Mouse (Mus musculus): Measurements from ENCODE around the gene Palm3. TPM values are rescaled to one million over a fixed set of nuclear protein-coding genes. Genes with fewer than 3 reads are reported as not detected.

Gene Palm3
- total RNA-seq, 2 experiments from 2014 or later = 1.1 to 2.2 TPM

DNA sequence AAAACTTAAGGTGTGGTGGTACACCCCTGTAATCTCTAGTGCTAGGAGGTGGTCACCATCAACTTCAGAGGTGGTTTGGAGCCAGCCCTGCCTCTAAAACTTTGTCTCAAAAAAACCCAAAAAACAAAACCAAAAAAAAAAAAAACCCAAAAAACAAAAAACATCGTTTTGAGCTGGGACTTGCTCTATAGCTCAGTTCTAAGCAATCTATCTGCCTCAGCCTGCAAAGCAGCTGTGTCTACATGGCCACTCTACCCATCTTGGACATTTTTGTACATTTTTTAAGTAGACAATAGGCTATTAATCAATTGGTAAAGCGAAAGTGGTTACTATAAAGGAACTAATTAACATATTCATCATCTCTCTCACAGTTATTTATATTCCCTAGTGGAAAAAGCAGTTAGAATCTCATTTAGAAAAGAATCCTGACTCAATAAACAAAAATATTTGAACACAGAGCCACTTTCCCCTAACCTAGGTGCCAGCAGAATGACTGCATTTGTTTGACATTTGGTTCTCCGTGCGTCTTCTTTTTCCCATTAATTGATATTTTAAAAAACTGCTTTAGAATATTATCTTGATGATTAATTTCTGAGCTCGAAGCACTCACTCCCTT is 44.3 kb downstream of the Palm3 start:
- no peak for DNase-seq (ENCODE audit: low spot score in 2 of 2)

DNA sequence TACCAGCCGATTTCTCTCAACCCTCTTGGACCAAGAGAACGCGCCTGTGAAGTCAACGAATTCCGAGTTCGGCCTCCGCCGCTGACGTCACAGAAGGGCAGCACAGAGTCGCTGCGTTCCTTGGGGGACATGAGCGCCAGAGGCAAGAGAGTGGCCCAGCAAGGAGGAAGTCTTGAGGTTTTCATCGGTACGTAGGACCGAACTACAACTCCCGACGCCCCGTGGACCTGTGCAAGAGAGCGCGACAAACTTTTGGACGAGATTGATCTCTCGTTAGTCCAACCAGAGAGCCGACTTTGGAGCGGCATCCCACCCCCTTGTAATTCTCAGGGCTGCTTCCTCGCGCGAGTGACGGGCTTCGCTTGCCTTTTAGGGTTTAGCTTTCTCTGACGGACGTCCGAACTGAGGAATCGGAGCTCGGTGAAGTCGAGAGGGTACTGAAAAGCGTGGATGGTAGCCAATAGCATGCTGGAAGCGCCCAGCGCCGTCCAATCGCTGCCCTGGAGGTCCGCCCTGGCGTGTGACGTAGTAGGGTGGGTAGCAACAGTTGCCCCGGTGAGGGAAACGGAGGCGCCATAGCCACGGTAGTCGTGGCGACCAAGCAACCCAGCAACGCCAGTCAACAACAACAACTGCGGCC is 45.1 kb downstream of the Palm3 start, which contains the start of gene Rfx1:
Gene Rfx1, plus strand, starts transcription at position 544 of the 640 bp plus-strand sequence.
- peak; percentile 98 to 99 for DNase-seq (ENCODE audit: low spot score in 2 of 2)

DNA sequence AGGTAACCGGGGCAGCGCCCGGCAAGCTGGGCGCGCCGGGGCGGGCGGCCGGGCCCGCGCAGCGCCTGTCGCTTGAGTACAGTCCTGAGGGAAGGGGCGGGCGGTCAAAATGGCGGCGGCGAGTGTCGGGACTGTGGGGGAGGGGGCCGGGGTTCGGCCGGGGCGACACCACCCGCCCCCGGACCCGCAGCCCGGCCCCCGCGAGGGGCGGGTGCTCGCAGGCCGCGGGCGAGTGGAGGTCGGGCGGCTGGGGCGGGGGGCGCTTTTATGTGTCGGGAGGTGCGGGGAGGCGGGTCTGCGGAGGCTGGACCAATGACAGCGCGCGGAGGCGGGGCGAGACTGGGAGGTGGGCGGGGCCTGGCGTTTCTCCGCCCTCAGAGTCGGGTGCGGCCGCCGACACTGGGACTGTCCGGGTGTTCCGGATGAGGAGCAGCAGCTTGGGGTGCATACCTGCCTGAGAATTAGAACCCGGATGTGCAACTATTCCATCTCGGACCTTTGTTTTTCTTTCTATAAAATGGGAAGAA is 45.8 kb downstream of the Palm3 start:
- DNase-seq (ENCODE audit: low spot score in 2 of 2) = peak; percentile 96 to 98

DNA sequence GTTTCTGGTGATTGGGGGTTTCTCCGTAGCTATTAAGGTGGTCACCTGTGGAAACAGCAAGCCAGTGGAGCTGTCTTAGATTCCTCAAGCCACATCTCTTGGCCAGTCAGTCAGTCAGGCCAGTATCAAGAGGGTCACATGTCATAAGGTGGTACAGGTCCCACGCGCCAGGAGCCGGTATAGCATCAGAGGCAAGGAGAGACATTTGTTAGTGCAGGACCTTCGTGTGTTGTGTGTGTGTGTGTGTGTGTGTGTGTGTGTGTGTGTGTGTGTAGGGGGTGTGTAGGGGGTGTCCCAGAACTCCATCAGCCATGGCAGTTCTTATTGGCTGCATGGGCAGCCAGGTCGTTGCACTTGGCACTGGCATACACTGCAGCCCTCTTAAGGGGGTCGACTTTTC is 46.6 kb downstream of the Palm3 start:
- DNase-seq (ENCODE audit: low spot score in 2 of 2) = no peak

DNA sequence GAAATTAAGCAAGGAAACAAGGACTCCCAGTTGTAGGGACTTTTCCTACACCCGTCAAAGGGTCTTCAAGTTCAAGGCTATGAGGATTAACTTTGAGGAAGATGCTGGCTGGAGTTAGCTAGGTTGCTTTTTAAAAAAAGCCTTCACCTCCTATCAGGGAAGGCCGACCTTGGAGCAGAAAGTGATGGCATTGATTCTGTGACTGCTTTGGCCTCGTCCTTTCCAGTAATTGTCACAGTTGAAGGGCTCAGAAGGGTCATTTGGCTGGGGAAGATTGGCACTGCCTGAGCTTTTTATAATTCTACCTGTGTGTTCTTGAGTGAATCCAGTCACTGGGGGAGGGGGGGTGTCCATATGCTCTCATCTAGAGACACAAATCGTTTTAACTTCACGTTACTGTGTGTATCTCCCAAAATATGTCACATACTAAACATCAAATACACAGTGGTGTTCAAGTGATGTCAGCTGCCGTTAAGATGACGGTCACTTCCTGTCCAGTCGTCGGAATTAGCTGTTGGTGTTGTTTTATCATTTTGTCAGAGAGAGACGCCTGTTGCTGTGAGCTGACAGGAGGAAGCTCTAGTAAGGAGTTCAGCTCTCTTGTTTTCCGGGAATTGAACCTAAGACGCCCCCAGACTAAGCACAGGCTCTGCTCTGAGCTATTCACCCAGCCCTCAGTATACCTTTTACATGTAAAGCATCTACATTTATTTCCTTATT is 47.2 kb downstream of the Palm3 start:
- DNase-seq (ENCODE audit: low spot score in 2 of 2) = no peak

DNA sequence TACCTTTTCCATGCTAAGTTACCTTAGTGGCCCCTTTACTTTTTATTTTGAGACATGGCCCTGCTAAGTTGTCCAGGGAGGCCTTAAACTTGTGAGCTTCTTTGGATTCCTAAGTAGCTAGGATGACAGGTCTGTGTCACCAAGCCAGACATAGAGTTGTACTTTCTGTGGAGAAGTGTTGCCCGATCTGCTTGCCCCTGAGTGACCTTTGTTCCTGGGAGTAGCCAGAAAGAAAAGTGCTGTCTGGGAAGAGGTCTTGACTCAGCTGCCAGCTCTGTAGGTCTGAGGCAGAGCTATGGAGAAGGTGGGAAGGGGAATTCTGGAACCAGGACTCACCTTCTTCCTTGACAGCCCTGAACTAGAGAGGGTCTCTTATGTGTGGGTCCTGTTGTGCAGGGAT is 47.9 kb downstream of the Palm3 start:
- no peak for DNase-seq (ENCODE audit: low spot score in 2 of 2)

DNA sequence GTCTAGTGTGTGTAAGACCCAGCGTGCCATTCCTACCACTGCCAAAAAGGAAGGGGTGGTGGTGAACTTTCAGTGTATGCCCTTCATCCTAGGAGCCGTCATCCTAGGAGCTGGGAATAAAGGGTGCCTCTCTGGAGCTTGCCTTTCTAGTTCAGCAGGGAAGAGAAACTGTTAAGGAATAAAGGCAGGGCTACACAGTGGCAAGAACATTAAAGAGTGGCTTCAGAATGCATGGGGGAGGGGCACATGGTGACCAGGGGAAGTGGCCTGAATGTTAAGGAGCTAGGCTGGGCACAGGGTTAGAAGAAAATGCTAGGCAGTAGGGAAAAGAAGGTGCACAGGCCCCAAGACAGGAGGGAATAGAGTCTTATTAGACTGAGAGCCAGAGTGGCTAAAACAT is 48.5 kb downstream of the Palm3 start:
- no peak for DNase-seq (ENCODE audit: low spot score in 2 of 2)

DNA sequence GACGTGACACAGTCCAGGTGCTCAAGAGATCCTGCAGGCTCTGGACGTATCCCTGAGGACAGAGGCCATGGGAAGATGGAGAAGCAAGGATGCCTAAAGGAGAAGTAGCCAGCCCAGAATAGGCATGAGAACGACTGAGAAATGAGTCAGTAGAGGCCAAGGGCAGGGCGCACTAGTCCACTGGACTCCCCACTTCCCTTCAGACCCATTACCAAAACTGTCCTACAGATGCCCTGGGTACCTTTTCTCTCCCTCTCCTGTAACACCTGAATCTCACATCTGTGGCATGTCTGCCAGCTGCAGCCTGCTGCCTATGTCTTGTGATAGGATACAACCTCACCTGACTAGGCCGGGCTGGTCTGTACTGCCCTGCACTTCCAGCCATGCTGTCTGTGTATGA is 49.0 kb downstream of the Palm3 start:
- no peak for DNase-seq (ENCODE audit: low spot score in 2 of 2)

DNA sequence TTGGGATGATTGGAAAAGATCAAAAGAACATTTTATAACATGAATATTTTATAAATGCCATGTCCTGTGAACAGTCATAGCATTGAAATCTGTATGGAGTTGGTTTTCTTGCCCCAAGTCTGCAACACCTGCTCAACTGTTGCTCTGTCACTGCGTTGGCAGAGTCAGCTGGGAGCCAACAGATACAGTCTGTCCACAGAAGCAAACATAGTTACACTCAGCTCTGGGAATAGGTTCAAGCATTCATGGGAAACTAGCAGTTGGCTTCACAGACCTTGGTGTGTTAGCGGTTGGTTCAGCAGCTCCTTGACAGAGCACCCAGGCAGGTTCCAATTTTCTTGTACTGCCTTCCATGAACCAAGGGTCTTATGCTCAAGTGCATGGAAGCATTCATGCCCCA is 49.4 kb downstream of the Palm3 start:
- no peak for DNase-seq (ENCODE audit: low spot score in 2 of 2)

DNA sequence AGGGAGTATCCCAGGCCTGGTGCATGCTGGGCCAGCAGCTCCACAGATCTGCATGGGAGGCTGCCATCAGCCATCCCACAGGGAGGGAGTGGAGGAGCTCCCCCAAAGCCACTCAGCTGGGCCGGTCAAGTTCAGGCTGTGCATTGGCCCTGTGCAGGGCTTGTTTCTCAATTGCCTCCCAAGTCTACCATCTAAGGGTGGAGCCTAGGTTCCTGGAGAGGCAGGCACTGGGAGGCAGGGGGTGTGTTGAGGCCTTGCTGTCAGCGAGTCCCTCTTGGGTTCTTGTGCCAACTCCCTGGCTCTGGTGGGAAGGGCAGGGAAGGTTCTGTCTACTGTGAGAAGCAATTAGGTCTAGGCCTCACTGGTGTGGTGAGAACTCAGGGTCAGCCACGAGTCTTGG is 50.6 kb downstream of the Palm3 start:
- DNase-seq (ENCODE audit: low spot score in 2 of 2) = no peak

DNA sequence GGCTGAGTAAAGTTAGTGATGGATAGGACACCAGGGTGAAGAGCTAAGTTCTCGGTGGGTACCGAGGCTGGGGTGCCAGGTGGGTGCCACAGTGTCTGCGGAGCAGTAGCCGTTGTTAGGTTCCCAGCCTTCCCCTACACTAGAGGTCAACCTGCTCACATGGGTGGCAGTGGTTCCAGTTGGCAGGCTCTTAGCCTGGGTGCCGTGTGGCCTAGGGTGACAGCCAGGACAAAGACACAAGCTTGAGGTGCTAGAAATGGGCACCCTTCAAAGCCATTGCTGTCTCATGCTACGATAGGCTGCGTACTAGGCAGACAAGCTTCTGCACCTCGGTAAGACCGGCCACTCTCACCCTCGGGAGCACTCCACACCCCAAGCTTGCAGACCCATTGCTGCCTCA is 51.0 kb downstream of the Palm3 start:
- DNase-seq (ENCODE audit: low spot score in 2 of 2) = no peak

DNA sequence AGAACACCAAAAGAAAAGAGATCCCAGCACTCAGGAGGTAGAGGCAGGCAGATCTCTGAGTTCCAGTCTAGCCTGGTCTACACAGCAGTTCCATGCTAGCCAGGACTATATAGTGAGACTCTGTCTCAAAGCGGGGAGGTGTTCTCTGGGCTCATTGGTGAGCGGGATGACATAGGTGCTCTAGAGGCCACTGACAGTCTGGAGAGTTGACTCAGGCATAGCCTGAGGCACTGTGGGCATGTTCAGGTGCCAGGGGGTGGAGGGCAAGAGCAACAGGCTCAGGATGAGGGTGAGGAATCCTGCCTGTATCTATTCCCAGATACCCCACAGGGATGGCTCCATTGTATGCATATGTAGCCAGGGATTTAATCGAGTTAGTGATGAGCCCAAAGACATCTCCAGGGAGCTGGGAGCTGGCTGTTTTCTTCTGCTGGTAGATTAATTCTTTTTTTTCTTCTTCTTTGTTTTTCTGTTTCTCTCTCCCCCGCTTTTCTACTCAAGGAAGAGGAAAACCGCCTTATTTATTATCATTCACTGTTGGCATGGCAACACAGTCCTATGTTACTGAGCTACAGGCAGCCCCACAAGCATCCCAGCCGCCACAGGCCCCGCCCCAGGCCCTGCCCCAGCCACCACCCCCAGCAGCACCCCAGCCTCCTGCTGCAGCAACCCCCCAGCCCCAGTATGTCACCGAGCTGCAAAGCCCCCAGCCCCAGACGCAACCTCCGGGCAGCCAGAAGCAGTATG is 52.1 kb downstream of the Palm3 start:
- no peak for DNase-seq (ENCODE audit: low spot score in 2 of 2)

DNA sequence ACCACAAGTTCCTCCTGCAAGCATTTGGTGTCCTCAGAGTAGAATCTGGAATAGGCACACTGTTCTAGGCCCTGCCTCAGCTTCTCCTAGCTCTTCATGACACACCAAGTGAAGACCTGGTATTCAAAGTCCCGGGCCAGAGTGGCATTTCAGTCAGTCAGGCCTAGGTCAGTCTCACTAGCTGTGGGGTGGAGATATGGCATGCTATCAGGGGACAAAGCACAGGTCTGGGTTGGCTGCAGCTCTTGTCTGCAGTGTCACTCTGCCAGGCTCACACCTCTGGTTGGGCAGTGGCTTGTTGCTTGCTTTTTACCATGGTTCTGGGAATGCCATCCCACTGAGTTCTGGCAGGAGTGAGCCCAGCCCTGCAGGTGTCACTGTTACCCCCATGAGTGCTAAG is 55.1 kb downstream of the Palm3 start:
- DNase-seq (ENCODE audit: low spot score in 2 of 2) = no peak

DNA sequence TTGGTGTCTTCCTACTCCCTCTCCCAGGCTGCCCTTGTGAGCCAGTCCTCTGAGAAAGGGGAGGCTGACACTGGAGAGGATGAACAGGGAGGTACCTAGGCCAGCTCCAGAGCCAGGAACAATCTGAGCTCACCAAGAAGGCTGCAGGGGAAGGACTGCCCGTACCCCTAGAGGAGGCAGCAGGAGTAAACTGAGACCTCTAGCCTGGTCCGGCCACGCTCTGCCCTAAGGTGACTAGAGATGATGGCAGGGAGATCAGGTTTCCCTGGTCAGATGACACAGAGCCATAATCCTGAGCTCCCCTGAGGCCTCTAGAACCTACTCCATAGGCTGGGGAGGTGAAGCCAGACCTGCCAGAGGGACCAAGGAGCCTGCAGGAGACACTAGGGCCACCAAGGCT is 55.6 kb downstream of the Palm3 start:
- no peak for DNase-seq (ENCODE audit: low spot score in 2 of 2)

DNA sequence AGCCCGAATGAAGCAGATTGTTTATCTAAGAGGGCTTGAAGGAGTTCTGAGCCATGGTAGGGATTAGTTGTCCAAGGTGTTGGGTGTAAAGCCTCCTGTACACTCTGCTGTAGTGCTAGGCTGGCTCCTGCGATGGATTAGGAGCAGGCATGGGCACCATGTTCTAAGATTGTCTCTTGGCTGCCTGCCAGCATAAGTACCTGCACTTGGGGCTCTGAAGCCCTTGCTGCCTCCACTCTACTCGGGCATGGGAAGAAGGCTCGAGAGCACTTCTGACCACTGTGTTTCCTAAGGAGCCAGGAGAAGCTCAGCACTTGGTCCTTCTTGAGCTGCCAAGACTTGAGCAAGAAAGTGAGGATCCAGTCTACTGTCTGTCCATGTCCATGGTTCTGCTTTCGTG is 57.9 kb downstream of the Palm3 start:
- DNase-seq (ENCODE audit: low spot score in 2 of 2) = no peak

Small RNA genes lying within 50 kb of the gene (microRNA-seq; reads per million reads assigned to microRNA genes)
- gene Mir1199 (0.63 reads per million), gene Mir8111 (not detected)

Other genes with a start within 250 kb of the Palm3 start
- 10 to 100 TPM; 33.6 to 37.6 TPM for gene Adgrl1, start 121.4 kb upstream of the Palm3 start, total RNA-seq (2021)
- under 1 TPM; 0.22 to 0.23 TPM for gene Gm10644, start 66.3 kb upstream of the Palm3 start, total RNA-seq (2021)
- gene Asf1b, start 66.0 kb upstream of the Palm3 start, total RNA-seq (2021) = 10 to 100 TPM; 14.9 to 17.2 TPM
- 100 to 1,000 TPM; 837 to 892 TPM for gene Prkaca, start 48.5 kb upstream of the Palm3 start, total RNA-seq (2021)
- 10 to 100 TPM; 40.7 to 44.4 TPM for gene Samd1, start 23.8 kb upstream of the Palm3 start, total RNA-seq (2021)
- gene 1700067K01Rik, start 20.0 kb upstream of the Palm3 start, total RNA-seq (2021) = under 1 TPM in 1 of 2 experiments, not detected in 1; 0.44 TPM
- gene 2210011C24Rik, start 9.3 kb upstream of the Palm3 start, total RNA-seq (2021) = 1 to 10 TPM in 1 of 2 experiments, under 1 TPM in 1; 0.65 to 1.2 TPM
- 1 to 10 TPM in 1 of 2 experiments, under 1 TPM in 1; 0.93 to 1.4 TPM for gene Il27ra, start 21.1 kb downstream of the Palm3 start, total RNA-seq (2021)
- not detected for gene Rln3, start 23.5 kb downstream of the Palm3 start, total RNA-seq (2021)
- 1 to 10 TPM; 2.5 to 3.2 TPM for gene Gm10643, start 43.7 kb downstream of the Palm3 start, total RNA-seq (2021)
- gene Rfx1, start 45.4 kb downstream of the Palm3 start, total RNA-seq (2021) = 10 to 100 TPM; 10.1 to 11.7 TPM
- 10 to 100 TPM; 15.6 to 17.5 TPM for gene Dcaf15, start 83.3 kb downstream of the Palm3 start, total RNA-seq (2021)
- not detected for gene Podnl1, start 104.5 kb downstream of the Palm3 start, total RNA-seq (2021)
- 10 to 100 TPM; 18.2 to 21.8 TPM for gene Cc2d1a, start 126.5 kb downstream of the Palm3 start, total RNA-seq (2021)
- 1 to 10 TPM; 1.4 to 1.9 TPM for gene 4930432K21Rik, start 126.6 kb downstream of the Palm3 start, total RNA-seq (2021)
- 1 to 10 TPM; 2.5 to 3.3 TPM for gene Nanos3, start 163.7 kb downstream of the Palm3 start, total RNA-seq (2021)
- 1 to 10 TPM; 9.5 to 9.8 TPM for gene Zswim4, start 215.6 kb downstream of the Palm3 start, total RNA-seq (2021)
- gene D8Ertd738e, start 228.2 kb downstream of the Palm3 start, total RNA-seq (2021) = 100 to 1,000 TPM; 197 to 218 TPM
- gene Mri1, start 235.9 kb downstream of the Palm3 start, total RNA-seq (2021) = 10 to 100 TPM; 18.8 to 27.0 TPM
- 10 to 100 TPM; 11.2 to 15.1 TPM for gene Ccdc130, start 248.9 kb downstream of the Palm3 start, total RNA-seq (2021)

All from gastrocnemius, postnatal 4 days (tissue).